9 mouse cellular contexts compared by ENCODE assay signal in the genomic region with DNA sequence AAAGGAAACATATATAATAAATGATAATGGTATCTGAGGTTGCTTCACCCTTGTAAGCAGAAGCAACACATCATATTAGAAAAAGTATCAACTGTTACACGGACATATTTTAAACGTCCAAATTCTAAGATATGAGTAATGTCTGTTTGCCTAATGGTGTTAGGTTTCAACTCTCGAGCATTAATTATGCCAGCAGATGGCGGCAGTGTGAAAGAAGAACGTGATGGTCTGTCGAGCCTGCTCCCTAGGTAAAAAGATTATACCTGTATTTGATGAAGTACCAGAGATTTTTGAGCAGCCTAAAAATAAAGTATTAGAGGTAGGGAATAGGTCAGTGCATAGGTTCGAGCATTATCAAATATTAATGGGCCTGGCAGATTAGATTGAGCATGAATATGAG. TPM values are rescaled to one million over a fixed set of nuclear protein-coding genes. Genes with fewer than 3 reads are reported as not detected.
A peak's percentile ranks its signal among the peaks of the same experiment; 100 is the strongest.
DNase-seq lines count a peak whose midpoint lies in the region; ATAC-seq and TF ChIP-seq lines count a peak whose summit lies in the region.
"Had no signal": no experiment of that assay in that cellular context is flagged by ENCODE, and none has a peak within 500 bp of the region (broad histone marks: within the 10 kb centered on the region; RNA-seq: fewer than 3 reads in every experiment).

No protein-coding gene starts in this region.

- H3K27ac ChIP-seq in intestine, embryonic 14.5 days (ENCODE audit: low read depth), result no peak overlapping the region
- H3K27ac ChIP-seq in intestine, embryonic 16.5 days (ENCODE audit: low read length), result no peak overlapping the region
- no peak overlapping the region for H3K27ac ChIP-seq in midbrain, embryonic 14.5 days (replicated peaks; ENCODE audit: low read depth, low read length)
- H3K27ac ChIP-seq in stomach, postnatal 0 days (replicated peaks), result no peak overlapping the region
- H3K27ac ChIP-seq: liver, embryonic 15.5 days had no signal

- no peak; the same call in 1 of the 2 replicates for ATAC-seq in intestine, embryonic 14.5 days (replicated peaks; ENCODE audit: low FRiP score, low TSS enrichment, low read depth)
- ATAC-seq in intestine, embryonic 16.5 days, result no peak
- no peak for ATAC-seq in midbrain, embryonic 14.5 days (ENCODE audit: low FRiP score, low TSS enrichment)
- ATAC-seq in stomach, postnatal 0 days (ENCODE audit: low FRiP score, low TSS enrichment), result no peak; the same call in 1 of the 2 replicates

- TF ChIP-seq CTCF in stomach, postnatal 0 days (IDR thresholded peaks at IDR 0.05; ENCODE audit: low read depth), result peak; percentile 87

- no peak overlapping the region for H3K4me2 ChIP-seq in intestine, embryonic 14.5 days (ENCODE audit: low read length)
- no peak overlapping the region for H3K4me2 ChIP-seq in intestine, embryonic 16.5 days (ENCODE audit: low read depth, low read length)
- no peak overlapping the region for H3K4me2 ChIP-seq in midbrain, embryonic 14.5 days (ENCODE audit: low read length)
- no peak overlapping the region for H3K4me2 ChIP-seq in stomach, postnatal 0 days (replicated peaks; ENCODE audit: low read depth)
- H3K4me2 ChIP-seq: liver, embryonic 15.5 days had no signal

- H3K36me3 ChIP-seq in intestine, embryonic 14.5 days (ENCODE audit: control insufficient read depth, insufficient read depth, low read length), result no peaks in the 10 kb centered on the region
- no peaks in the 10 kb centered on the region for H3K36me3 ChIP-seq in intestine, embryonic 16.5 days (ENCODE audit: control insufficient read depth, insufficient read depth, low read length)
- no peaks in the 10 kb centered on the region for H3K36me3 ChIP-seq in midbrain, embryonic 14.5 days (ENCODE audit: control insufficient read depth, insufficient read depth, low read length)
- H3K36me3 ChIP-seq in stomach, postnatal 0 days (ENCODE audit: control insufficient read depth, insufficient read depth, low read length), result no peaks in the 10 kb centered on the region
- H3K36me3 ChIP-seq: liver, embryonic 15.5 days had no signal

- H3K27me3 ChIP-seq in intestine, embryonic 14.5 days (replicated peaks; ENCODE audit: control insufficient read depth, insufficient read depth, low read length), result no peaks in the 10 kb centered on the region
- no peaks in the 10 kb centered on the region for H3K27me3 ChIP-seq in intestine, embryonic 16.5 days (replicated peaks; ENCODE audit: control insufficient read depth, insufficient read depth, low read length)
- no peaks in the 10 kb centered on the region for H3K27me3 ChIP-seq in midbrain, embryonic 14.5 days (ENCODE audit: control insufficient read depth, insufficient read depth, low read length)
- no peaks in the 10 kb centered on the region for H3K27me3 ChIP-seq in stomach, postnatal 0 days (ENCODE audit: control insufficient read depth, insufficient read depth, low read length)
- H3K27me3 ChIP-seq: liver, embryonic 15.5 days had no signal

- 2% methylated on average over 7 of the region's 7 CpGs for WGBS in intestine, embryonic 14.5 days
- WGBS in intestine, embryonic 16.5 days, result 2% methylated on average over 7 of the region's 7 CpGs
- 5% methylated on average over 7 of the region's 7 CpGs for WGBS in midbrain, embryonic 14.5 days
- 1% methylated on average over 7 of the region's 7 CpGs for WGBS in stomach, postnatal 0 days

- H3K4me1 ChIP-seq in intestine, embryonic 14.5 days (replicated peaks; ENCODE audit: control insufficient read depth, insufficient read depth, low read length), result no peaks in the 10 kb centered on the region
- H3K4me1 ChIP-seq in intestine, embryonic 16.5 days (ENCODE audit: control insufficient read depth, insufficient read depth, low read length), result no peaks in the 10 kb centered on the region
- no peaks in the 10 kb centered on the region for H3K4me1 ChIP-seq in midbrain, embryonic 14.5 days (ENCODE audit: control insufficient read depth, insufficient read depth, low read length)
- no peaks in the 10 kb centered on the region for H3K4me1 ChIP-seq in stomach, postnatal 0 days (replicated peaks; ENCODE audit: control insufficient read depth, insufficient read depth)
- H3K4me1 ChIP-seq: liver, embryonic 15.5 days had no signal

- H3K4me3 ChIP-seq in intestine, embryonic 14.5 days (ENCODE audit: low read depth, low read length), result no peak overlapping the region
- no peak overlapping the region for H3K4me3 ChIP-seq in intestine, embryonic 16.5 days (ENCODE audit: low read length)
- H3K4me3 ChIP-seq in midbrain, embryonic 14.5 days (replicated peaks; ENCODE audit: low read depth, low read length), result no peak overlapping the region
- no peak overlapping the region for H3K4me3 ChIP-seq in stomach, postnatal 0 days (ENCODE audit: low read depth, low read length)
- H3K4me3 ChIP-seq: liver, embryonic 15.5 days had no signal

- no peak overlapping the region for H3K9ac ChIP-seq in intestine, embryonic 14.5 days (ENCODE audit: low read length)
- H3K9ac ChIP-seq in intestine, embryonic 16.5 days (ENCODE audit: low read depth, low read length), result no peak overlapping the region
- no peak overlapping the region for H3K9ac ChIP-seq in midbrain, embryonic 14.5 days (replicated peaks; ENCODE audit: low read length)
- H3K9ac ChIP-seq in stomach, postnatal 0 days (ENCODE audit: low read length), result no peak overlapping the region
- H3K9ac ChIP-seq: liver, embryonic 15.5 days had no signal

- no peaks in the 10 kb centered on the region for H3K9me3 ChIP-seq in intestine, embryonic 14.5 days (ENCODE audit: control insufficient read depth, low read length)
- no peaks in the 10 kb centered on the region for H3K9me3 ChIP-seq in intestine, embryonic 16.5 days (ENCODE audit: control insufficient read depth, low read length)
- H3K9me3 ChIP-seq in midbrain, embryonic 14.5 days (ENCODE audit: control insufficient read depth, low read length), result no peaks in the 10 kb centered on the region
- H3K9me3 ChIP-seq in stomach, postnatal 0 days (ENCODE audit: control insufficient read depth, low read length), result no peaks in the 10 kb centered on the region
- H3K9me3 ChIP-seq: liver, embryonic 15.5 days had no signal

- TF ChIP-seq EP300 in stomach, postnatal 0 days (optimal IDR thresholded peaks at IDR 0.05), result no peak

- DNase-seq in intestine, embryonic 14.5 days (ENCODE audit: low spot score), result peak; percentile 75
- DNase-seq in MEL-GATA-1-ER (ENCODE audit: extremely low read depth, low read depth), result peak; percentile 22
- DNase-seq in cerebellum, postnatal 10 days, result peak; percentile 83 to 84
- peak; percentile 23 to 65 for DNase-seq in heart, adult 9 months (ENCODE audit: low spot score in 2 of 2)
- DNase-seq in layer of hippocampus, postnatal 14 days (ENCODE audit: low spot score in 2 of 2), result peak; percentile 17 to 67
- DNase-seq in midbrain, embryonic 14.5 days, result peak; percentile 81
- DNase-seq in stomach, postnatal 0 days (ENCODE audit: low spot score), result peak; percentile 73

RNA-seq across cellular contexts. Expression of a gene that starts 2.8 kb away (rescaled TPM):
- 1.8 and 3.0 TPM in 2 replicates for polyA plus RNA-seq in intestine, embryonic 14.5 days (2014; fragmentation: Nextera tagmentation; extraction: Ambion mirVana)
- polyA plus RNA-seq in intestine, embryonic 16.5 days (2015; fragmentation: Nextera tagmentation; extraction: Ambion mirVana), result 1.6 TPM in 2 replicates
- under 1 TPM in 1 of 2 experiments, not detected in 1; 0.07 TPM for total RNA-seq in layer of hippocampus, postnatal 14 days (2021)
- not detected in 2 replicates for polyA plus RNA-seq in midbrain, embryonic 14.5 days (2014; fragmentation: Nextera tagmentation; extraction: Ambion mirVana)
- polyA plus RNA-seq in stomach, postnatal 0 days (2015; fragmentation: Nextera tagmentation; extraction: Ambion mirVana), result 0.31 and 0.44 TPM in 2 replicates

RNA-seq across cellular contexts. Expression of a gene that starts 13.4 kb away (rescaled TPM):
- 34.5 and 39.6 TPM in 2 replicates for polyA plus RNA-seq in intestine, embryonic 14.5 days (2014; fragmentation: Nextera tagmentation; extraction: Ambion mirVana)
- 20.7 and 23.1 TPM in 2 replicates for polyA plus RNA-seq in intestine, embryonic 16.5 days (2015; fragmentation: Nextera tagmentation; extraction: Ambion mirVana)
- 10 to 100 TPM; 28.2 to 35.5 TPM for total RNA-seq in layer of hippocampus, postnatal 14 days (2021)
- polyA plus RNA-seq in midbrain, embryonic 14.5 days (2014; fragmentation: Nextera tagmentation; extraction: Ambion mirVana), result 37.3 and 61.7 TPM in 2 replicates
- 9.9 and 10.0 TPM in 2 replicates for polyA plus RNA-seq in stomach, postnatal 0 days (2015; fragmentation: Nextera tagmentation; extraction: Ambion mirVana)

RNA-seq across cellular contexts. Expression of a gene that starts 35.6 kb away (rescaled TPM):
- polyA plus RNA-seq in intestine, embryonic 14.5 days (2014; fragmentation: Nextera tagmentation; extraction: Ambion mirVana), result not detected in 2 replicates
- not detected in 2 replicates for polyA plus RNA-seq in intestine, embryonic 16.5 days (2015; fragmentation: Nextera tagmentation; extraction: Ambion mirVana)
- not detected for total RNA-seq in layer of hippocampus, postnatal 14 days (2021)
- polyA plus RNA-seq in midbrain, embryonic 14.5 days (2014; fragmentation: Nextera tagmentation; extraction: Ambion mirVana), result not detected in 2 replicates
- polyA plus RNA-seq in stomach, postnatal 0 days (2015; fragmentation: Nextera tagmentation; extraction: Ambion mirVana), result not detected in 2 replicates
- polyA plus RNA-seq: liver, embryonic 15.5 days had no signal

RNA-seq across cellular contexts. Expression of a gene that starts 47.7 kb away (rescaled TPM):
- polyA plus RNA-seq in intestine, embryonic 14.5 days (2014; fragmentation: Nextera tagmentation; extraction: Ambion mirVana), result not detected in 2 replicates
- not detected in 2 replicates for polyA plus RNA-seq in intestine, embryonic 16.5 days (2015; fragmentation: Nextera tagmentation; extraction: Ambion mirVana)
- not detected for total RNA-seq in layer of hippocampus, postnatal 14 days (2021)
- not detected in 2 replicates for polyA plus RNA-seq in midbrain, embryonic 14.5 days (2014; fragmentation: Nextera tagmentation; extraction: Ambion mirVana)
- polyA plus RNA-seq in stomach, postnatal 0 days (2015; fragmentation: Nextera tagmentation; extraction: Ambion mirVana), result not detected in 2 replicates
- polyA plus RNA-seq: liver, embryonic 15.5 days had no signal

RNA-seq across cellular contexts. Expression of a gene that starts 54.3 kb away (rescaled TPM):
- 52.9 and 55.4 TPM in 2 replicates for polyA plus RNA-seq in intestine, embryonic 14.5 days (2014; fragmentation: Nextera tagmentation; extraction: Ambion mirVana)
- 62.4 and 65.8 TPM in 2 replicates for polyA plus RNA-seq in intestine, embryonic 16.5 days (2015; fragmentation: Nextera tagmentation; extraction: Ambion mirVana)
- 10 to 100 TPM; 48.7 to 50.9 TPM for total RNA-seq in layer of hippocampus, postnatal 14 days (2021)
- polyA plus RNA-seq in midbrain, embryonic 14.5 days (2014; fragmentation: Nextera tagmentation; extraction: Ambion mirVana), result 27.0 and 27.9 TPM in 2 replicates
- 42.7 and 43.4 TPM in 2 replicates for polyA plus RNA-seq in stomach, postnatal 0 days (2015; fragmentation: Nextera tagmentation; extraction: Ambion mirVana)

Comparison
In these comparisons a context has a peak if more than half of its experiments do, and no peak if none do; other contexts are left out.
1. DNase-seq: peak in every context shown above with its lines; median percentile 84 in cerebellum, postnatal 10 days; 81 in midbrain, embryonic 14.5 days; 75 in intestine, embryonic 14.5 days; 73 in stomach, postnatal 0 days; 44 in heart, adult 9 months; 42 in layer of hippocampus, postnatal 14 days; 22 in MEL-GATA-1-ER.